Mouse (Mus musculus) C2C12 (cell line): ENCODE measurements around the gene Eif4g3. TPM values are rescaled to one million over a fixed set of nuclear protein-coding genes. Genes with fewer than 3 reads are reported as not detected.

Source experiments
- H3K27me3 ChIP-seq: one replicate; pipeline ENCODE4 v1.6.1; 2011; ENCODE audit not compliant: control insufficient read depth, insufficient read depth, insufficient read length
- H3K36me3 ChIP-seq: one replicate; pipeline ENCODE4 v1.6.1; 2011; ENCODE audit not compliant: control insufficient read depth, insufficient read depth
- H3K4me3 ChIP-seq: one replicate; pipeline ENCODE4 v1.5.1; 2011; ENCODE audit warnings: mild to moderate bottlenecking, control low read depth; ENCODE audit not compliant: poor library complexity, insufficient read depth, severe bottlenecking
- H3K79me2 ChIP-seq: one replicate; pipeline ENCODE4 v1.6.1; 2011; ENCODE audit not compliant: control insufficient read depth, insufficient read depth
- H3K79me3 ChIP-seq: one replicate; pipeline ENCODE4 v1.6.1; 2011; ENCODE audit warnings: low read depth, control low read depth
- H3ac ChIP-seq: one replicate; pipeline ENCODE3; 2011; ENCODE audit warnings: low read depth; ENCODE audit not compliant: control insufficient read depth, insufficient read length
- CEBPB ChIP-seq: IDR thresholded peaks from one replicate; pipeline ENCODE4 v1.6.1; 2011; ENCODE audit warnings: low read depth, mild to moderate bottlenecking, control low read depth, moderate library complexity
- CTCF ChIP-seq: IDR thresholded peaks from one replicate; pipeline ENCODE4 v1.5.1; 2011; ENCODE audit not compliant: control insufficient read depth, insufficient read depth, insufficient read length
- FOSL1 ChIP-seq: IDR thresholded peaks from one replicate; pipeline ENCODE4 v1.8.0; 2011; ENCODE audit warnings: mild to moderate bottlenecking, low read length; ENCODE audit not compliant: poor library complexity, insufficient read depth, severe bottlenecking
- MAX ChIP-seq: IDR thresholded peaks from one replicate; pipeline ENCODE4 v1.6.1; 2011; ENCODE audit warnings: mild to moderate bottlenecking, control low read depth
- MYOD1 ChIP-seq: IDR thresholded peaks from one replicate; pipeline ENCODE4 v1.6.1; 2011; ENCODE audit warnings: low read depth; ENCODE audit not compliant: control insufficient read depth, insufficient read length
- MYOG ChIP-seq: IDR thresholded peaks from one replicate; pipeline ENCODE4 v1.6.1; 2011; ENCODE audit not compliant: control insufficient read depth, insufficient read length; ENCODE audit errors: extremely low read depth
- USF1 ChIP-seq: IDR thresholded peaks from one replicate; pipeline ENCODE4 v1.6.1; 2011; ENCODE audit warnings: low read depth, mild to moderate bottlenecking, control low read depth, moderate library complexity
- polyA plus RNA-seq: library from polyadenylated mRNA; unstranded; fragments of >200 nt; fragmentation: generic; extraction: Trizol; gene quantifications from one replicate; pipeline ENCODE4 v1.2.1, GENCODE M21; 2012; ENCODE audit warnings: missing spikeins

Eif4g3 gene
- polyA plus RNA-seq, 1 experiment = 24.3 TPM

- Histone ChIP-seq H3K4me3 (no peak overlapping the region), H3K79me2 (peaks cover 96% of the 10 kb centered on the region), H3K27me3 (no peaks in the 10 kb centered on the region), H3K36me3 (peaks cover 29% of the 10 kb centered on the region), H3K79me3 (peaks cover 47% of the 10 kb centered on the region), H3ac (no peak overlapping the region)
- no peak for TF ChIP-seq FOSL1
- TF ChIP-seq MAX = no peak
- no peak for TF ChIP-seq MYOG
- no peak for TF ChIP-seq CEBPB
- TF ChIP-seq MYOD1 = no peak
- no peak for TF ChIP-seq USF1
- no peak for TF ChIP-seq CTCF
Measured at GRCm38 (mm10) chr4:138013723-138014479, 21.1 kb downstream of the Eif4g3 start.

- Histone ChIP-seq H3K79me2 (peaks cover 95% of the 10 kb centered on the region), H3K4me3 (no peak overlapping the region), H3K79me3 (peaks cover 55% of the 10 kb centered on the region), H3K36me3 (peaks cover 32% of the 10 kb centered on the region), H3K27me3 (no peaks in the 10 kb centered on the region), H3ac (no peak overlapping the region)
- no peak for TF ChIP-seq MAX
- no peak for TF ChIP-seq FOSL1
Measured at GRCm38 (mm10) chr4:138015966-138016365, 23.1 kb downstream of the Eif4g3 start.

GRCm38 (mm10) chr4:138017085-138017637 lies 24.3 kb downstream of the Eif4g3 start:
- Histone ChIP-seq H3ac (no peak overlapping the region), H3K4me3 (no peak overlapping the region), H3K27me3 (no peaks in the 10 kb centered on the region), H3K79me2 (peaks cover 87% of the 10 kb centered on the region), H3K36me3 (peaks cover 29% of the 10 kb centered on the region), H3K79me3 (peaks cover 47% of the 10 kb centered on the region)
- no peak for TF ChIP-seq USF1
- no peak for TF ChIP-seq MYOG
- TF ChIP-seq MAX = no peak
- no peak for TF ChIP-seq CTCF
- TF ChIP-seq MYOD1 = no peak
- no peak for TF ChIP-seq FOSL1
- no peak for TF ChIP-seq CEBPB

GRCm38 (mm10) chr4:138018011-138018410 lies 25.2 kb downstream of the Eif4g3 start:
- Histone ChIP-seq H3K4me3 (no peak overlapping the region), H3K27me3 (no peaks in the 10 kb centered on the region), H3K36me3 (peaks cover 29% of the 10 kb centered on the region), H3K79me2 (peaks cover 82% of the 10 kb centered on the region), H3K79me3 (peaks cover 44% of the 10 kb centered on the region), H3ac (no peak overlapping the region)
- no peak for TF ChIP-seq MYOG
- no peak for TF ChIP-seq MYOD1
- TF ChIP-seq MAX = no peak
- TF ChIP-seq CTCF = no peak
- no peak for TF ChIP-seq CEBPB
- TF ChIP-seq FOSL1 = no peak
- TF ChIP-seq USF1 = no peak

- H3K36me3 ChIP-seq = peaks cover 21% of the 10 kb centered on the region
- H3K79me3 ChIP-seq = peaks cover 44% of the 10 kb centered on the region
- no peak overlapping the region for H3K4me3 ChIP-seq
- no peaks in the 10 kb centered on the region for H3K27me3 ChIP-seq
- peaks cover 83% of the 10 kb centered on the region for H3K79me2 ChIP-seq
- no peak overlapping the region for H3ac ChIP-seq
- TF ChIP-seq USF1 = no peak
- TF ChIP-seq MYOD1 = no peak
- TF ChIP-seq MYOG = no peak
- no peak for TF ChIP-seq MAX
- TF ChIP-seq CTCF = no peak
- no peak for TF ChIP-seq FOSL1
- TF ChIP-seq CEBPB = no peak
Measured at GRCm38 (mm10) chr4:138020231-138020630, 27.4 kb downstream of the Eif4g3 start.

- Histone ChIP-seq H3K4me3 (no peak overlapping the region), H3K27me3 (no peaks in the 10 kb centered on the region), H3K79me2 (peaks cover 83% of the 10 kb centered on the region), H3K36me3 (peaks cover 17% of the 10 kb centered on the region), H3K79me3 (peaks cover 37% of the 10 kb centered on the region), H3ac (no peak overlapping the region)
- TF ChIP-seq USF1 (no peak), FOSL1 (no peak), MYOG (no peak), CEBPB (no peak), MYOD1 (no peak), CTCF (no peak), MAX (no peak)
Measured at GRCm38 (mm10) chr4:138021651-138022050, 28.8 kb downstream of the Eif4g3 start.
